Mouse (Mus musculus) forebrain, embryonic 16.5 days (tissue): ENCODE measurements at regions not wholly inside any gene's neighbourhood (a gene's known extent, or its start where the extent isn't known, plus 50 kb on each side); places are given as distances from the start of the nearest gene placed in this dataset.

Experiments
- ATAC-seq: fragments of 200-750 bp; cut with Nextera tagmentation; 2 replicates; pipeline ENCODE4 v1.8.0; 2017; ENCODE audit warnings: mild to moderate bottlenecking, moderate library complexity
- H3K27ac ChIP-seq: fragments of 300-500 bp; sonication (generic); 2 replicates; pipeline ENCODE4 v1.5.1; 2014; ENCODE audit warnings: low read length, control low read depth
- H3K27me3 ChIP-seq: fragments of 300-500 bp; sonication (generic); replicated peaks from 2 replicates; pipeline ENCODE4 v1.6.1; 2014; ENCODE audit warnings: low read length; ENCODE audit not compliant: control insufficient read depth, insufficient read depth
- H3K36me3 ChIP-seq: fragments of 300-500 bp; sonication (generic); 2 replicates; pipeline ENCODE4 v1.6.1; 2014; ENCODE audit not compliant: control insufficient read depth, insufficient read depth
- H3K4me1 ChIP-seq: fragments of 300-500 bp; sonication (generic); replicated peaks from 2 replicates; pipeline ENCODE4 v1.6.1; 2014; ENCODE audit warnings: low read length; ENCODE audit not compliant: control insufficient read depth, insufficient read depth
- H3K4me2 ChIP-seq: fragments of 300-500 bp; sonication (generic); 2 replicates; pipeline ENCODE4 v1.6.1; 2014; ENCODE audit warnings: mild to moderate bottlenecking, low read length, control low read depth
- H3K4me3 ChIP-seq: fragments of 300-500 bp; sonication (generic); replicated peaks from 2 replicates; pipeline ENCODE4 v1.5.1; 2014; ENCODE audit warnings: mild to moderate bottlenecking, low read length, control low read depth
- H3K9ac ChIP-seq: fragments of 300-500 bp; sonication (generic); replicated peaks from 2 replicates; pipeline ENCODE4 v1.6.1; 2014; ENCODE audit warnings: low read depth, low read length, control low read depth
- H3K9me3 ChIP-seq: fragments of 300-500 bp; sonication (generic); 2 replicates; pipeline ENCODE4 v1.6.1; 2016; ENCODE audit warnings: low read length; ENCODE audit not compliant: control insufficient read depth
- WGBS: fragments of 180-500 bp; shearing (Covaris S2); extraction: QIAGEN DNeasy Blood & Tissue Kit; methylation state at CpG from one replicate; pipeline ENCODE4 v1.1.7; 2014; 5-methylcytosine and 5-hydroxymethylcytosine counted together

- H3K36me3 ChIP-seq, result no peaks in the 10 kb centered on the region
- WGBS, result 85% methylated on average over 7 of the region's 7 CpGs
These were observed 142.5 kb downstream of the Atp23 start for GRCm38 (mm10) chr10:126758682-126759081.

GRCm38 (mm10) chr10:126753201-126753600 lies 148.0 kb downstream of the Atp23 start:
- 83% methylated on average over 6 of the region's 6 CpGs for WGBS
- Histone ChIP-seq H3K4me2 (no peak overlapping the region), H3K4me1 (peaks cover 8% of the 10 kb centered on the region), H3K27me3 (no peaks in the 10 kb centered on the region), H3K9ac (no peak overlapping the region), H3K4me3 (no peak overlapping the region), H3K27ac (no peak overlapping the region), H3K36me3 (no peaks in the 10 kb centered on the region), H3K9me3 (no peaks in the 10 kb centered on the region)
- ATAC-seq, result no peak

More at GRCm38 (mm10) chr10:126758682-126759081, 142.5 kb downstream of the Atp23 start:
- Histone ChIP-seq H3K4me1 (no peaks in the 10 kb centered on the region), H3K4me2 (no peak overlapping the region), H3K9me3 (no peaks in the 10 kb centered on the region), H3K27ac (no peak overlapping the region), H3K4me3 (no peak overlapping the region), H3K9ac (no peak overlapping the region), H3K27me3 (no peaks in the 10 kb centered on the region)
- no peak for ATAC-seq

GRCm38 (mm10) chr10:126752699-126753098 lies 148.5 kb downstream of the Atp23 start:
- H3K4me1 ChIP-seq, result peaks cover 8% of the 10 kb centered on the region
- no peaks in the 10 kb centered on the region for H3K27me3 ChIP-seq
- ATAC-seq, result no peak
- H3K9me3 ChIP-seq, result no peaks in the 10 kb centered on the region
- H3K27ac ChIP-seq, result no peak overlapping the region
- no peak overlapping the region for H3K9ac ChIP-seq
- H3K4me2 ChIP-seq, result no peak overlapping the region
- 58% methylated on average over 11 of the region's 11 CpGs for WGBS
- no peaks in the 10 kb centered on the region for H3K36me3 ChIP-seq
- no peak overlapping the region for H3K4me3 ChIP-seq

GRCm38 (mm10) chr10:126748696-126749466 lies 152.3 kb downstream of the Atp23 start:
- no peaks in the 10 kb centered on the region for H3K9me3 ChIP-seq
- no peak for ATAC-seq
- H3K4me2 ChIP-seq, result no peak overlapping the region
- H3K27ac ChIP-seq, result no peak overlapping the region
- peaks cover 8% of the 10 kb centered on the region for H3K4me1 ChIP-seq
- H3K9ac ChIP-seq, result no peak overlapping the region
- WGBS, result 37% methylated on average over 17 of the region's 17 CpGs
- no peaks in the 10 kb centered on the region for H3K36me3 ChIP-seq
- H3K4me3 ChIP-seq, result no peak overlapping the region
- no peaks in the 10 kb centered on the region for H3K27me3 ChIP-seq

GRCm38 (mm10) chr10:126734661-126735060 lies 166.5 kb downstream of the Atp23 start:
- 43% methylated on average over 2 of the region's 2 CpGs for WGBS
- H3K4me1 ChIP-seq, result no peaks in the 10 kb centered on the region
- no peak overlapping the region for H3K4me2 ChIP-seq
- no peaks in the 10 kb centered on the region for H3K9me3 ChIP-seq
- no peaks in the 10 kb centered on the region for H3K27me3 ChIP-seq
- no peak overlapping the region for H3K9ac ChIP-seq
- ATAC-seq, result no peak
- H3K36me3 ChIP-seq, result no peaks in the 10 kb centered on the region
- H3K27ac ChIP-seq, result no peak overlapping the region
- H3K4me3 ChIP-seq, result no peak overlapping the region

- no peaks in the 10 kb centered on the region for H3K4me1 ChIP-seq
- no peak overlapping the region for H3K4me2 ChIP-seq
- no peak overlapping the region for H3K9ac ChIP-seq
- no peak overlapping the region for H3K4me3 ChIP-seq
- no peaks in the 10 kb centered on the region for H3K27me3 ChIP-seq
- no peak for ATAC-seq
- no peaks in the 10 kb centered on the region for H3K36me3 ChIP-seq
- H3K9me3 ChIP-seq, result no peaks in the 10 kb centered on the region
- WGBS, result 80% methylated on average over 4 of the region's 4 CpGs
- no peak overlapping the region for H3K27ac ChIP-seq
These were observed 173.3 kb downstream of the Atp23 start for GRCm38 (mm10) chr10:126727840-126728239.

- Histone ChIP-seq H3K4me1 (no peaks in the 10 kb centered on the region), H3K36me3 (no peaks in the 10 kb centered on the region), H3K9me3 (no peaks in the 10 kb centered on the region), H3K4me3 (no peak overlapping the region), H3K27ac (no peak overlapping the region), H3K27me3 (no peaks in the 10 kb centered on the region), H3K9ac (no peak overlapping the region), H3K4me2 (no peak overlapping the region)
- 65% methylated on average over 2 of the region's 2 CpGs for WGBS
- no peak for ATAC-seq
These were observed 183.2 kb downstream of the Atp23 start for GRCm38 (mm10) chr10:126717961-126718360.

GRCm38 (mm10) chr10:126711758-126712157 lies 189.4 kb downstream of the Atp23 start:
- Histone ChIP-seq H3K36me3 (no peaks in the 10 kb centered on the region), H3K4me1 (peaks cover 17% of the 10 kb centered on the region), H3K27me3 (no peaks in the 10 kb centered on the region), H3K4me3 (no peak overlapping the region), H3K4me2 (no peak overlapping the region), H3K9me3 (no peaks in the 10 kb centered on the region), H3K9ac (no peak overlapping the region), H3K27ac (no peak overlapping the region)
- no peak for ATAC-seq
- 60% methylated on average over 3 of the region's 3 CpGs for WGBS

GRCm38 (mm10) chr10:126709219-126709917 lies 191.8 kb downstream of the Atp23 start:
- Histone ChIP-seq H3K4me1 (peaks cover 17% of the 10 kb centered on the region), H3K9ac (no peak overlapping the region), H3K36me3 (no peaks in the 10 kb centered on the region), H3K9me3 (no peaks in the 10 kb centered on the region), H3K4me2 (peak overlapping the region; percentile 25), H3K27me3 (no peaks in the 10 kb centered on the region), H3K27ac (peak overlapping the region; percentile 60; the same call in 1 of the 2 replicates), H3K4me3 (no peak overlapping the region)
- 49% methylated on average over 14 of the region's 14 CpGs for WGBS
- ATAC-seq, result peak; percentile 87
